Mouse (Mus musculus): Measurements from ENCODE around the gene Pde1a.
"Not testable (repeated sequence)": the region's sequence is repeated elsewhere in the genome, so short reads cannot be mapped to it uniquely, and the experiment has no call there.

DNA sequence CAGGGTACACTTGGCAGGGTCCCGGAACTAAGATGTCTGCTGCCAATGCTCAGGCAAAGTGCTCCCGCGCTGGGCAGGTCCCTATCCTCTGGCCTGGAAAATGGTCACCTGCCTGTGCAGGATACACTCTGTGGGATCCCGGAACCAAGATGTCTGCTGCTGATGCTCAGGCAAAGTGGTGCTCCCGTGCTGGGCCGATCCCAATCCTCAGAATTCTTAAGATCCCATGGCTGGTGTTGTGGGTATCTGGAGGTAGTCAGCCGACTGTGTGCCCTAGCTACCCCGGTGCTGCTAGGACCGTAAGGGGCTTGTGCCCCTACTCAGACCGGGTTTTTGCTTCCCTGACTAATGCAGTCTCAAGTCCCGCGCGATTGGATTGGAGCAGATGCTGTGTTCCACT, 281.9 kb downstream of the Pde1a start:
- not testable (repeated sequence) for TF ChIP-seq CTCF (IDR thresholded peaks at IDR 0.05; ENCODE audit: low read depth, low read length); GATA2 (IDR thresholded peaks at IDR 0.05; ENCODE audit: borderline replicate concordance, low read depth, low read length); GATA1 (IDR thresholded peaks at IDR 0.05; ENCODE audit: borderline replicate concordance, low read length); POLR2AphosphoS5 (IDR thresholded peaks at IDR 0.05; ENCODE audit: insufficient replicate concordance, low read depth, low read length); TAL1 (conservative IDR thresholded peaks at IDR 0.05; ENCODE audit: low read depth, low read length)
